Mouse (Mus musculus) liver, adult 2 months (tissue): ENCODE data around the gene Il5. TPM values are rescaled to one million over a fixed set of nuclear protein-coding genes. Genes with fewer than 3 reads are reported as not detected.

Experiments
- DNase-seq: peaks from one replicate; pipeline ENCODE4 v3.0.0-alpha.2; 2011; ENCODE audit warnings: low read depth, low spot score; ENCODE audit errors: extremely low read depth
- H3K27ac ChIP-seq: fragments of 200-500 bp; replicated peaks from 2 replicates; pipeline ENCODE4 v1.5.1; 2012; ENCODE audit warnings: low read depth, mild to moderate bottlenecking, control low read depth, inconsistent platforms, low read length; ENCODE audit not compliant: insufficient read depth
- H3K27me3 ChIP-seq: fragments of 200-500 bp; 2 replicates; pipeline ENCODE4 v1.6.1; 2012; ENCODE audit warnings: mild to moderate bottlenecking, moderate library complexity, low read length, inconsistent platforms; ENCODE audit not compliant: control insufficient read depth, insufficient read depth
- H3K36me3 ChIP-seq: fragments of 200-500 bp; 2 replicates; pipeline ENCODE4 v1.6.1; 2012; ENCODE audit warnings: low read length, inconsistent platforms; ENCODE audit not compliant: control insufficient read depth, insufficient read depth
- H3K4me1 ChIP-seq: fragments of 200-500 bp; 2 replicates; pipeline ENCODE4 v1.6.1; 2011; ENCODE audit warnings: low read length; ENCODE audit not compliant: control insufficient read depth, insufficient read depth
- H3K4me3 ChIP-seq: fragments of 200-500 bp; 2 replicates; pipeline ENCODE4 v1.5.1; 2011; ENCODE audit warnings: low read depth, mild to moderate bottlenecking, control low read depth, low read length, moderate library complexity; ENCODE audit not compliant: insufficient read depth
- H3K79me2 ChIP-seq: fragments of 200-500 bp; 2 replicates; pipeline ENCODE4 v1.6.1; 2012; ENCODE audit warnings: inconsistent platforms, mild to moderate bottlenecking, low read length, moderate library complexity; ENCODE audit not compliant: control insufficient read depth, insufficient read depth
- H3K9ac ChIP-seq: fragments of 200-500 bp; 2 replicates; pipeline ENCODE4 v1.6.1; 2012; ENCODE audit warnings: low read depth, mild to moderate bottlenecking, control low read depth, inconsistent platforms, low read length
- CTCF ChIP-seq: fragments of 200-500 bp; IDR thresholded peaks from 2 replicates; pipeline ENCODE4 v1.5.1; 2011; ENCODE audit warnings: low read depth, low read length, control low read depth
- POLR2A ChIP-seq: fragments of 200-500 bp; IDR thresholded peaks from 2 replicates; pipeline ENCODE4 v1.6.1; 2011; ENCODE audit warnings: low read length, control low read depth; ENCODE audit not compliant: insufficient read depth; ENCODE audit errors: extremely low read depth
- WGBS: fragments of 180-500 bp; shearing (Covaris S2); methylation state at CpG from one replicate; pipeline ENCODE4 v1.1.7; 2018; 5-methylcytosine and 5-hydroxymethylcytosine counted together
- polyA plus RNA-seq: library from polyadenylated mRNA; depleted of rRNA; stranded (reverse); fragments of >200 nt; gene quantifications from 2 replicates; pipeline ENCODE4 v1.2.3, GENCODE M21; 2012; rRNA removed
- total RNA-seq: library from RNA; depleted of rRNA; stranded (reverse); fragments of >200 nt; gene quantifications from 2 replicates; pipeline ENCODE4 v1.2.3, GENCODE M21; 2014; rRNA removed

Gene Il5
- total RNA-seq (0.09 TPM in 1 of 2 replicates, not detected in the other), polyA plus RNA-seq (not detected in 2 replicates)

GRCm38 (mm10) chr11:53720715-53721114 lies at the start of gene Il5:
TSS of gene Il5 (plus strand) at chr11:53720794.
- no peak for TF ChIP-seq CTCF
- TF ChIP-seq POLR2A: no peak
- no peak for DNase-seq
- Histone ChIP-seq H3K4me1 (no peaks in the 10 kb centered on the region), H3K27ac (no peak within 1 kb of the TSS), H3K36me3 (no peaks in the 10 kb centered on the region), H3K79me2 (no peaks in the 10 kb centered on the region), H3K27me3 (no peaks in the 10 kb centered on the region), H3K4me3 (no peak within 1 kb of the TSS), H3K9ac (no peak within 1 kb of the TSS)
- 76% methylated on average over 6 of the region's 6 CpGs for WGBS

GRCm38 (mm10) chr11:53671414-53671813 lies 49.2 kb upstream of the Il5 start:
- WGBS: 95% methylated on average over 4 of the region's 4 CpGs
- Histone ChIP-seq H3K36me3 (peaks cover 36% of the 10 kb centered on the region), H3K27ac (no peak overlapping the region), H3K79me2 (no peaks in the 10 kb centered on the region), H3K9ac (no peak overlapping the region), H3K4me3 (no peak overlapping the region), H3K27me3 (no peaks in the 10 kb centered on the region), H3K4me1 (no peaks in the 10 kb centered on the region)
- no peak for TF ChIP-seq CTCF
- TF ChIP-seq POLR2A: no peak
- DNase-seq: no peak

- Histone ChIP-seq H3K27me3 (no peaks in the 10 kb centered on the region), H3K9ac (no peak overlapping the region), H3K4me3 (no peak overlapping the region), H3K79me2 (no peaks in the 10 kb centered on the region), H3K27ac (no peak overlapping the region), H3K36me3 (peaks cover 24% of the 10 kb centered on the region), H3K4me1 (no peaks in the 10 kb centered on the region)
- 61% methylated on average over 4 of the region's 4 CpGs for WGBS
- no peak for DNase-seq
- TF ChIP-seq CTCF (no peak), POLR2A (no peak)
Observed at GRCm38 (mm10) chr11:53680141-53680540, 40.5 kb upstream of the Il5 start.

- Histone ChIP-seq H3K4me1 (no peaks in the 10 kb centered on the region), H3K79me2 (no peaks in the 10 kb centered on the region), H3K27ac (no peak overlapping the region), H3K36me3 (peaks cover 25% of the 10 kb centered on the region), H3K27me3 (no peaks in the 10 kb centered on the region), H3K4me3 (no peak overlapping the region), H3K9ac (no peak overlapping the region)
- 99% methylated on average over 2 of the region's 2 CpGs for WGBS
- TF ChIP-seq POLR2A: no peak
- no peak for DNase-seq
Observed at GRCm38 (mm10) chr11:53681686-53682085, 38.9 kb upstream of the Il5 start.

- TF ChIP-seq CTCF (no peak), POLR2A (no peak)
- DNase-seq: no peak
- Histone ChIP-seq H3K4me3 (no peak overlapping the region), H3K79me2 (no peaks in the 10 kb centered on the region), H3K27ac (no peak overlapping the region), H3K36me3 (peaks cover 25% of the 10 kb centered on the region), H3K27me3 (no peaks in the 10 kb centered on the region), H3K9ac (no peak overlapping the region), H3K4me1 (no peaks in the 10 kb centered on the region)
- 82% methylated on average over 2 of the region's 2 CpGs for WGBS
Observed at GRCm38 (mm10) chr11:53682170-53682569, 38.4 kb upstream of the Il5 start.

GRCm38 (mm10) chr11:53682994-53683530 lies 37.5 kb upstream of the Il5 start:
- no peak overlapping the region for H3K27ac ChIP-seq
- H3K9ac ChIP-seq: no peak overlapping the region
- 82% methylated on average over 9 of the region's 9 CpGs for WGBS
- DNase-seq: no peak
- no peaks in the 10 kb centered on the region for H3K79me2 ChIP-seq
- H3K27me3 ChIP-seq: no peaks in the 10 kb centered on the region
- H3K36me3 ChIP-seq: peaks cover 25% of the 10 kb centered on the region
- no peak overlapping the region for H3K4me3 ChIP-seq
- no peaks in the 10 kb centered on the region for H3K4me1 ChIP-seq
- TF ChIP-seq POLR2A: no peak
- no peak for TF ChIP-seq CTCF
